Mouse (Mus musculus) brain, embryonic 14.5 days (tissue): ENCODE measurements around the gene Med15.

ENCODE experiments used
- CTCF ChIP-seq: fragments of 200-500 bp; IDR thresholded peaks from 2 replicates; pipeline ENCODE4 v1.5.1; 2012; ENCODE audit warnings: inconsistent platforms, mild to moderate bottlenecking, moderate library complexity, borderline replicate concordance; ENCODE audit not compliant: insufficient read depth, insufficient read length; ENCODE audit errors: extremely low read depth
- POLR2A ChIP-seq: fragments of 200-500 bp; IDR thresholded peaks from 2 replicates; pipeline ENCODE4 v1.6.1; 2012; ENCODE audit warnings: mild to moderate bottlenecking, inconsistent platforms, borderline replicate concordance; ENCODE audit not compliant: poor library complexity, insufficient read depth, insufficient read length, severe bottlenecking; ENCODE audit errors: extremely low read depth

GRCm38 (mm10) chr16:17636904-17637303 is 95.8 kb downstream of the Med15 start:
- TF ChIP-seq CTCF (no peak), POLR2A (no peak)
